Mouse (Mus musculus): ENCODE measurements around the gene Senp7.
A peak's percentile ranks its signal among the peaks of the same experiment; 100 is the strongest.
"Not testable (repeated sequence)": the region's sequence is repeated elsewhere in the genome, so short reads cannot be mapped to it uniquely, and the experiment has no call there.

Senp7 gene

GRCm38 (mm10) chr16:56134149-56134548 is 86.0 kb downstream of the Senp7 start:
- DNase-seq (ENCODE audit: low spot score): no peak

DNA sequence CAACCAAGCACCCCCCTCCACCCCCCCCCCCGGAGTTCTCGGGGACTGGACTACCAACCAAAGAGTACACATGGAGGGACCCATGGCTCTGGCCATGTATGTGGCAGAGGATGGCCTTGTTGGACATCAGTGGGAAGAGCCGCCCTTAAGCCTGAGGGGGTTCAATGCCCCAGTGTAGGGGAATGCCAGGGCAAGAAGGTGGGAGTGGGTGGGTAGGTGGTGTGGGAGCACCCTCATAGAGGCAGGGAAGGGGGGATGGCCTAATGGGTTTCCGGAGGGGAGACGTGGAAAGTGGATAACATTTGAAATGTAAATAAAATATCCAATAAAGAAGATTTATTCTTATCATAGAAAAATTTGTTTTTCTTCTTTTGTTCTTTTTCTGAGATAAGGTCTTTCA is 89.5 kb downstream of the Senp7 start:
- DNase-seq (ENCODE audit: low spot score): not testable (repeated sequence)

GRCm38 (mm10) chr16:56139921-56140320 is 91.8 kb downstream of the Senp7 start:
- no peak for DNase-seq (ENCODE audit: low spot score)

- DNase-seq (ENCODE audit: low spot score): no peak
These were observed 96.9 kb downstream of the Senp7 start for GRCm38 (mm10) chr16:56144876-56145555.

- no peak for DNase-seq (ENCODE audit: low spot score)
These were observed 99.5 kb downstream of the Senp7 start for GRCm38 (mm10) chr16:56147679-56148078.

GRCm38 (mm10) chr16:56163466-56163865 is 115.3 kb downstream of the Senp7 start:
- DNase-seq (ENCODE audit: low spot score): no peak

DNA sequence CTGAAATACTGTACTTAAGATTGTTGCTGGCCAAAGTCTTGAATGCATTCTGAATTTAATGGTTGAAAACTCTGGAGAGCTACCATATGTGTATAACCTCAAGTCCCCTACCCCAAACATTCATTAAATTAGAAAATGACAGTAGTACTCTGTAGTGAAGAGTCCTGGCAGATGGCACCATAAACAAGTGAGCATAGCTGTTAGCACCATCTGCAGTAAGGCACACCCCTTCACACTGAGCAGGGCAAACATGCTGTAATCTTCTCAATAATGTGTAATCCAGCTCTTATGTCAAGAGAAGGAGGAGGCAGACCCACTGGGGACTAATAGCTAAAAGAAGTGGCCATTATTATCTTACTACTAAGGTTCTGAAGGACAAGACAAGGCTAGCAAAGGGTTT is 122.1 kb downstream of the Senp7 start:
- no peak for DNase-seq (ENCODE audit: low spot score)

- no peak for DNase-seq (ENCODE audit: low spot score)
These were observed 127.9 kb downstream of the Senp7 start for GRCm38 (mm10) chr16:56175867-56176581.

- no peak for DNase-seq (ENCODE audit: low spot score)
These were observed 138.7 kb downstream of the Senp7 start for GRCm38 (mm10) chr16:56186863-56187262.

DNA sequence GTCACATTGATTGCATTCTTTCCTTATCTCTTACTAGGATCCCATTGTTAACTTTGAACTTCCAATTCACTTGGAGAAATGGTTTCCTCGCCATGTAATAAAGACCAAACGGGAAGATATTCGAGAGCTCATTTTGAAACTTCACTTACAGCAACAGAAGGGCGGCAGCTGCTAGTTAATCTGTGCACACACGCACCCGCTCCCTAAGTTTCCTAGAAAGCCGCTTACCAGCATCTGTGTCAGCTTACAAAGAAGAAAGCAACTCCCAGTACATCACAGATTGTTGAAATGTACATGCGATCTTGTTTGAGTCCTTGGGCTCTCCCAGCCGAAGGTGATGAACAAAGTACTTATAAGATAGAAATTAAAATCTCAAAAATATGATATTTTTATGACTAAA is 140.1 kb downstream of the Senp7 start:
- no peak for DNase-seq (ENCODE audit: low spot score)

GRCm38 (mm10) chr16:56204051-56204450 is 155.9 kb downstream of the Senp7 start, which contains the start of gene Impg2:
Gene Impg2 (plus strand): TSS chr16:56204313.
- no peak for DNase-seq (ENCODE audit: low spot score)

- DNase-seq (ENCODE audit: low spot score): no peak
These were observed 164.6 kb downstream of the Senp7 start for GRCm38 (mm10) chr16:56212740-56213139.

GRCm38 (mm10) chr16:56227686-56228085 is 179.5 kb downstream of the Senp7 start:
- DNase-seq (ENCODE audit: low spot score): no peak

GRCm38 (mm10) chr16:56229455-56229854 is 181.3 kb downstream of the Senp7 start:
- no peak for DNase-seq (ENCODE audit: low spot score)

DNA sequence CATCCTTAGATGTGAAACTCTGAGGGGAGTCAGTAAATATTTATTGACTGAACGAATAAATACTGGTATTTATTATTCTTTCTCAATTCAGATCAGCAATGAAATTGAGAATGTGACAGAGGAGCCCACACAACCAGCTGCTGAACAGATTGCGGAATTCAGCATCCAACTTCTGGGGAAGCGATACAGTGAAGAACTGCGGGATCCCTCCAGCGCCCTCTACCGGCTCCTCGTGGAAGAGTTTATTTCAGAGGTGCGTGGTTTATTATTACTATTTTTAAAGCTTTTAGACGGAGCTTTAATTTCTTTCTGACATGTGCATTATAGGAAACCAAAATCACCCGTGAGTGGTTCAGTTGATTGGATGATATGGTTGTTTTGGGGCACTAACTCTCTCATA is 183.2 kb downstream of the Senp7 start:
- peak; percentile 18 for DNase-seq (ENCODE audit: low spot score)

DNA sequence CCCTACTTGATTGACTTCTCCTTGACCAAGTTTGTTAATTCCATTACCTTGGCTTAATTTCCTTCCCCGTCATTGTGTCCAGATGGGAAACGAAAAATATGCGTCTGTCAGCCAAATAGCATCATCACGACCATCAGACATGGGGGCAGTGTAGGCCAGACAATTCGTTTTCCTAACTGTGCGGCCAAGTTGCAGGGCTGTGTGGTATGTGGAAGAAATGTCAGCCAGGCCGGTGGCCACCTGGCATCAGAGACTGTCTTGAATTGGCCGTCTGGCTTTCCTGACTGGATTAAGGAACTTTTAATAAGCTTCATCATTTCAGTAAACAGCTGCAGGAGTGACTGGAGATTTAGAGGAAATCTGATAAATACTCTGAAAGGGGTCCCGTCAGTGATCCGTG is 184.6 kb downstream of the Senp7 start:
- DNase-seq (ENCODE audit: low spot score): no peak
